Mouse (Mus musculus): ENCODE results near the gene Ccl17.
A peak's percentile ranks its signal among the peaks of the same experiment; 100 is the strongest.
"Not testable (repeated sequence)": the region's sequence is repeated elsewhere in the genome, so short reads cannot be mapped to it uniquely, and the experiment has no call there.

Ccl17 gene

DNA sequence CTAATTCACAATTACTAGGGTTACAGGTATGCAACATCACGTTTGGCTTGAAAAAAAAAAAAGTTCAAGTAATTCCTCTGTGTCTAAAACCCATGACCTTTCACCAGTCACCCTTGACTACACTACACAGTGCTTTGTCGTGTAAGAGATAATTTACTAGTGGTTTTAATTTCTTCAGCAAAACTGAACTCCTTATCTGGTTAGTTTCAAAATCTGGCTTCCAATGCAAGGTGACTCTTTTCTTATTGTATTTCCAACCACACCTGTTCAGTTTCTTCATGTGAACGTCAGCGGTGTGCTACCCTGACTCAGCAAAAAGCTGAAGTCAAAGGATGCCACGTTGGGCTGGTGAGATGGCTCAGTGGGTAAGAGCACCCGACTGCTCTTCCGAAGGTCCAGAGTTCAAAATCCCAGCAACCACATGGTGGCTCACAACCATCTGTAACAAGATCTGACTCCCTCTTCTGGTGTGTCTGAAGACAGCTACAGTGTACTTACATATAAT, 23.7 kb downstream of the Ccl17 start:
- DNase-seq = not testable (repeated sequence)

DNA sequence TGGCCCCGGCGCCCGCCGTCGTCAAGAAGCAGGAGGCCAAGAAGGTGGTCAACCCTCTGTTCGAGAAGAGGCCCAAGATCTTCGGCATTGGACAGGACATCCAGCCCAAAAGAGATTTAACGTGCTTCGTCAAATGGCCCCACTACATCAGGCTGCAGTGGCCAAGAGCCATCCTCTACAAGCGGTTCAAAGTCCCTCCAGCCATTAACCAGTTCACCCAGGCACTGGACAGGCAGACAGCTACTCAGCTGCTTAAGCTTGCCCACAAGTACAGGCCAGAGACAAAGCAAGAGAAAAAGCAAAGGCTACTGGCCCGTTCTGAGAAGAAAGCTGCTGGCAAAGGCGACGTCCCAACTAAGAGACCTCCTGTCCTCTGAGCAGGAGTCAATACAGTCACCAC, 25.5 kb downstream of the Ccl17 start:
- not testable (repeated sequence) for DNase-seq

DNA sequence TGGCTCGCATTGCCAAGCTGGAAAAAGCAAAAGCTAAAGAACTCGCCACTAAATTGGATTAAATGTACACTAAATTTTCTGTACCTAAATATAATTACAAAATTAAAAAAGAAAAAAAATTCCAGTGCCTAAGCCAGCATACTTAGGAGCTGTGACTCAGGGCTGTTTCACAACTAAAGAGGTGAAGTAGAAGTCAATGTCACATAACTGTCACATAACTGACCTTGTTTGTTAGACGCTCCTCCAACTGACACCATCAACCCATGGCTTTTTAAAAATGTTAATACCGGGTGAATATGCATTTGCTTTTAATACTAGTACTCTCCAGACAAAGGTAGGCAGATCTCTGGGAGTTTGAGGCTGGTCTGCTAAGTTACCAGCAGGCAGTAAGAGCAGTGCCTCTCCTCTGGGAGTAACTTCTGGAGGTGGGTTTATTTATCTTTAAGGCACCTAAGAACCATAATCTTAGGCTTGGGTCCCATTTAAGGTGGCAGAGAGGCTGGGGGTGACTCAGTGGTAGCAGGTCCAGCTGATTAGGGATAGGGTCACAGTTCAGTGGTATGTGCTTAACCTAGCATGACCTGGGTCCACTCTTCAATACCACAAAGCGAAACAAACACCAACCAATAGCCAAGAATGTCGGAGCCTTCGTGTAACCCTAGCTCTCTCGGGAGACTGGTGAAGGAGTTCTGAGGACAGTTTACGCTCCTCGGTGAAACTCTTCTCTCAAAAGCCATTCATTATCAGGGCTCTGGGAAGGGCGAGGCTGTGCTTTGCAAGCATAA, 26.4 kb downstream of the Ccl17 start:
- no peak for DNase-seq

DNA sequence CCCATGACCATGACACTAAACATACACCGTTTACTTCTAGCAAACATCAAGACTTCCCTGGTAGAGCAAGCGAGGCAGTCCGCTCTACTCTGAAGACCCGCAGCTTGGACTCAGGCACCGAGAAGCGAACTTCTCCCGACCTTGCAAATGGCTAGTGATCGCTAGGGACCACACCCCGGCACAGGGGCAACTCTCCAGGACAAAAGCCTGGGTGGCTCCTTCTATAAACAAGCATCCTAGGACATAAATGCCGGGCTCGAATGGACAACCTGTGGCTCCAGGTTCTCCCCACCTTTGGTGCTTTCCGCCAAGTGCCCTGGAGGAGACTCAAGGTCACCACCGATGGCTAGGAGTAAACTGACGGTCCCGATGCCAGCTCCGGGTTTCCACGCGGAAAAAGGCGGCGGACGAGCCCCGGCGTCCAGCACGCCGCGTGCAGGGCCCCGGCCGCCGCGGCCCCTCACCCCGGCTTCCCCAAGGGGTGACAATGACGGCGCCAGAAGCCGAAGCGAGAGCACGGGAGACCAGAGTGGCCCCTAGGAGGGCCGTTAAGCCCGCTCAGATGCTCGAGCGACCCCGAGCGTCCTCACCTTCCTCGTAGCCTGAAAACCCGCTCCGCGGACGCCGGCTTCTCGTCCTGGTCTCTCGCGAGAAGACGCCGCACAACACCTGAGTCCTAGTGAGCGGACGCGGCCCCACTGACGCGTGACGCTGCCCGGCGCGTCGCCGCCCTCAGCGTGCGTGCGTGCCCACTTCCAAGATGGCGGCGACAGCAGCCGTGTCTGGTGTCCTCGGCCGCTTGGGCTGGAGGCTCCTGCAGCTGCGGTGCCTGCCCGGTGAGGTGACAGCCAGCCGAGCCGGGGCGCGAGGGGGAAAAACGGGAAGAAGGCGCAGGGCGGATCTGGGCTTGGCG, 27.7 kb downstream of the Ccl17 start, which contains the start of the genes Coq9 and Ciapin1:
Coq9 (plus strand) TSS at position 660 of the 913 bp plus-strand sequence.
Ciapin1 (minus strand) TSS at position 697 of the 913 bp plus-strand sequence.
- peak; percentile 93 for DNase-seq

DNA sequence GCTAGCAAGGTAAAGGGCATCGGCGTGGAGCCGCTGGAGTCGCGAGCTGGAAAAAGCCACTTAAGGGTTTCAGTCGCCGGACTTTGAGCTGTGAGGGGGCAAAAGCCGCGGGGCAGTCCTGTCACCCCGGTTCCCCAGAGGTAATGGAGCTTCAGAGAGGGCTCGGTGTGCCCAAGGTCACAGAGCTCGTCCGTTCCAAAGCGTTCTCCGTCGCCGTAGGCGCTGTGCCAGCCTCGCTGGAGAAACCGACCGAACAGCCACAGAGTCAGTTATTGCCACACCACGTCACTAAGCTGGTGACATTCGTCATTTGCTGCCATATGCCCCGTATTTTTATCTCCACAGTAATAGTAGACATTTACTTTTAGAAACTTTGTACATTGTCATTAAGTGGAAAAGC, 28.3 kb downstream of the Ccl17 start:
- DNase-seq = peak; percentile 76

DNA sequence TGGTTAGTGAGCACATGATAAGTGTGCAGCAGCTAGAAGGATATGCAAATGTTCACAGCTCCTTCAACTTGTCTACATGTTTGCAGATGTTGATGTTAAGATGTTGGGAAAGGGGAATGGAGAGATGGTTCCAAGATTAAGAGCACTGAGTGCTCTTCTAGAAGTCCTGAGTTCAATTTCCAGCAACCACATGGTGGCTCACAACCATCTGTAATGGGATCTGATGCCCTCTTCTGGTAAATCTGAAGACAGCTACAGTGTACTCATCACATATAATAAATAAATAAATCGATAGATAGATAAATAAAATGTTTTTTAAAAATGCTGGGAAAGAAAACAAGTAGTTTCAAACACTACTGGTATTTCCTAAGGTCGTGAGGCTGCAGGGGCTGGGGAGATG, 30.9 kb downstream of the Ccl17 start:
- DNase-seq = no peak

DNA sequence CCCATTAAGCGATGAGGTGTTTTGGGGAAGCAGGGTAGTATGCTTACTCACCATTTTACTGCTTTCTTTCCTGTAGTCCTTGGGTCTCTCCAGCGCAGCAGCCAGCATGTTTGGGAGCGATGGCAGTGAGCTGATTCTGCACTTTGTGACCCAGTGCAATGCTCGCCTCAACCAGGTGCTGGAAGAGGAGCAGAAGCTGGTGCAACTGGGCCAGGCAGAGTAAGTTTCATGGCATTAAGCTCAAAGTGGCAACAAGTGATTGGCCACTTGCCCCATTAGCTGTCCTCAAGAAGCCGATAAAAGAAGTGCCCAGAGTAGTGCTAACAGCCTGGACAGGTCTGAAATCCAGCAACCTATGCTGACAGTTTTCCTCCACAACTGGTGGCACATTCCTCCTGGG, 39.8 kb downstream of the Ccl17 start:
- no peak for DNase-seq

DNA sequence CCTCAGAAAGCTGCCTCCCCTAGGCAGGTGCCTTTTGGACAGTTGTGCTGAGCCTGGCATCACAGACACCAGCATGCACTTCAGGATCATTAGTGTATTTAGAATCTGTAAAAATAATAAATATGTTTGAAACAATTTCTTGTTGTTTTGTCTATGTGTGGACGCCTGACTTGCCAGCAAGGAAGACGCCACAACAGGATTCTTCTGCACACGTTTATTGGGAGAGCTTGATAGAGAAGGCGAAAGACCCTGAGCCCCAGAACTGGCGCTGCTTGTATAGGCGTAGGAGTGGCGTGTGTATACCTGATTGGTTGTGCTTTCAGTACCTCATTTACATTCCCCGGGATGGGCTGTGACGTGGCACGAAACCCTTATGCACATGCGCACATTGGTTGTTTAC, 44.5 kb downstream of the Ccl17 start:
- DNase-seq = not testable (repeated sequence)

DNA sequence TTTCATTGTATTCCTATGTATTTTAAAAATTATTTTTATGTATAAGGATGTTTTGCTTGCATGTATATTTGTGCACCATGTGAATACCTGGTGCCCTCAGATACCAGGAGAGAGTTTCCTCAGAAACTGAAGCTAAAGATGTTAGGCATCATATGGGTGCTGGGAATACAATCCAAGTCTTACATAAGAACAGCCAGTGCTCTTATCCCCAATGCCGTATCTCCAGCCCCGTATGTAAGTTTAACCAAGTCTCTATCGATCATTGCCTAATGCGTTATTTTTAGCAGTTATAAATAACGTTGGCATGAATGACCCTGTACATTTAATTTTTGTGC, 46.7 kb downstream of the Ccl17 start:
- DNase-seq = no peak

DNA sequence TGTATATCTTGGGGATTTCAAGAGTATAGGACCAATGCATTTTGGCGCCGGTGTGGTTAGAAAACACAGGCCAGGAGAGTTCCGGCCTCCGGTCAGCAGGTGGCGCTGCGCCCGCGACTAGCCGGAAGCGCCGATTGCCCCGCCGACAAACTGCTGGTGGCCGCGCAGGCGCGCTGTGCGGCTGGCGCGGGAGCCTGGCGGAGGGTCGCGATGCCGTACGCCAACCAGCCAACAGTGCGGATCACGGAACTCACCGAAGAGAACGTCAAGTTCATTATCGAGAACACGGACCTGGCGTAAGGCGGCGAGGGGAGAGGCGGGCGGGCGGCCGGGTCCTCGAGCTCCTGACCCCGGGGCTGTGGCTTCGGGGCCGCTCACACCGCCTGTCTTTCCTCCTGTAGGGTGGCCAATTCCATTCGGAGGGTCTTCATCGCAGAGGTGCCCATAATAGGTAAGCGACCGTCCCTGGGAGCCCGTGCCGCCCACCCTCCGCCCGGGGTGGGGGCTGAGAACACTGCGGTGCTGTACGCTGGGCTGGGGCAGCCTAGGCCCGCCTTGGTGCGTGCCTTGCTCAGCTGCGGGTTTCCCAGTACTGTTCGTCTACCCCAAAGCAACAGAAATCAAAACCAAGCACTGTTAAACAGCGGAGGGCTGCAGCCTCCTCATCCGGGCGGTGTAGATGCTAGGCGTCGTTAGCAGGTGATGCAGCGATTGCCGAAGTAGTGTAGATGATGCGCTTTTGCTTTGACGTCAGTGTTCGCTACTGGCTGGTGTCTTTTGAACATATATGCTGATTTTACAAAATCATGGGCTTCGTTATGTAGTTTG, 47.3 kb downstream of the Ccl17 start, which contains the start of gene Polr2c:
Polr2c (plus strand) TSS at position 105 of the 828 bp plus-strand sequence.
- peak; percentile 92 for DNase-seq

DNA sequence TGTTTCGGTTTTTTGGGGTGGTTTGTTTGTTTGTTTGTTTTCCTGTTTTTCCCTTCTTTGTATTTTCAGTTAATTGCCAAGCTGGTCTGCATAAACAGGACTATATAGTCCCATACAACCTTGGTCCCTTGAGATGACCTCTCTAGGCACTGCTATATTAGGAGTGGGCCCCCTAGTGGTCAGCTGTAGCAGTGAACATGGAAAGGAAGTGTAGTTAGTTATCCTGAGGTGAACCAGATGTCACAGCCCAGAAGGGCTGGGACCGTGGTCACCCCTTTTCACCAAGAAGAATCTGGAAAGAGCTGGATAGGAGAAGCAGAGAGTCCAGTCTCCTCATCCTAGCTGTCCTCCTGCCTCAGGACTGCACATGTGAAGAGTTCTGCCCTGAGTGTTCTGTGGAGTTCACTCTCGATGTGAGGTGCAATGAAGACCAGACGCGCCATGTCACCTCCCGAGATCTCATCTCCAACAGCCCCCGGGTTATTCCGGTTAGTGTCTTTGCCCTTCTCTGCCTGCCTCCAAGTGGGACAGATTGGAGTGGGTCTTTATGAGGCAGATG, 51.2 kb downstream of the Ccl17 start:
- no peak for DNase-seq
